Mouse (Mus musculus) thymus, adult 2 months (tissue): Measurements from ENCODE around the gene Cldn4.

Experiments
- CTCF ChIP-seq: fragments of 200-500 bp; IDR thresholded peaks from 2 replicates; pipeline ENCODE4 v1.5.1; 2012; ENCODE audit warnings: mild to moderate bottlenecking, control low read depth, low read length, moderate library complexity, borderline replicate concordance; ENCODE audit not compliant: control insufficient read depth, poor library complexity, insufficient read depth; ENCODE audit errors: extremely low read depth
- POLR2A ChIP-seq: fragments of 200-500 bp; IDR thresholded peaks from 2 replicates; pipeline ENCODE4 v1.6.1; 2012; ENCODE audit warnings: mild to moderate bottlenecking, low read length, control low read depth, moderate library complexity; ENCODE audit not compliant: control insufficient read depth, poor library complexity, insufficient read depth; ENCODE audit errors: extremely low read depth

GRCm38 (mm10) chr5:134970671-134971070 lies 23.9 kb upstream of the Cldn4 start:
- TF ChIP-seq CTCF (no peak), POLR2A (no peak)
